Mouse (Mus musculus): ENCODE data around the gene Gnat1. TPM values are rescaled to one million over a fixed set of nuclear protein-coding genes. Genes with fewer than 3 reads are reported as not detected.

Gene Gnat1
- polyA plus RNA-seq, 1 experiment from 2014 or later, result 2.2 TPM

DNA sequence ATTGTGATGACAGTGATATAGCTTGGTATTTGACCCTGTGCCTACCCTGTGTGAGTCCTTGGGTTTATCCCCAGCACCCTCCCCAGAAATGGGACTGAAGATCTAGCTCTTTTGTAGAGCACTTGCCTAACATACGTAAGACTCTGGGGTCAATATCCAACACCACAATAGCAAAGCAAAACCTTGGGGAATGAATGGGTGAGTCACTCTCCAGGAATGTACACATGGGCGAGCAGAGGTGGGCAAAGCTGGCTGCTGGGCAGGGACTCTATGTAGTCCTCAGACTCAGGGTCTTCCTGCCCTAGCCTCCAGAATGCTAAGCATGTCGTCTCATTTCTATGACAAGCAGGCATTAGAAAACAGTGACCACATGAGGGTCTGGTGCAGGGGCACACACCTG, 30.7 kb downstream of the Gnat1 start:
- no peaks in the 10 kb centered on the region for H3K36me3 ChIP-seq (ENCODE audit: control insufficient read depth, insufficient read depth, low read length)
- H3K9me3 ChIP-seq (replicated peaks; ENCODE audit: control insufficient read depth, low read length, poor library complexity, severe bottlenecking), result no peaks in the 10 kb centered on the region
- no peak overlapping the region for H3K27ac ChIP-seq (ENCODE audit: low read length)
- 72% methylated on average over 3 of the region's 3 CpGs for WGBS
- no peak overlapping the region for H3K4me3 ChIP-seq (ENCODE audit: low read depth, low read length)
- no peak overlapping the region for H3K4me2 ChIP-seq (ENCODE audit: low read length)
- no peak overlapping the region for H3K9ac ChIP-seq (ENCODE audit: low read depth, low read length)
- H3K27me3 ChIP-seq (ENCODE audit: control insufficient read depth, insufficient read depth, low read depth, low read length), result no peaks in the 10 kb centered on the region
- peaks cover 19% of the 10 kb centered on the region for H3K4me1 ChIP-seq (ENCODE audit: control insufficient read depth, insufficient read depth, low read length)
- ATAC-seq, result no peak

DNA sequence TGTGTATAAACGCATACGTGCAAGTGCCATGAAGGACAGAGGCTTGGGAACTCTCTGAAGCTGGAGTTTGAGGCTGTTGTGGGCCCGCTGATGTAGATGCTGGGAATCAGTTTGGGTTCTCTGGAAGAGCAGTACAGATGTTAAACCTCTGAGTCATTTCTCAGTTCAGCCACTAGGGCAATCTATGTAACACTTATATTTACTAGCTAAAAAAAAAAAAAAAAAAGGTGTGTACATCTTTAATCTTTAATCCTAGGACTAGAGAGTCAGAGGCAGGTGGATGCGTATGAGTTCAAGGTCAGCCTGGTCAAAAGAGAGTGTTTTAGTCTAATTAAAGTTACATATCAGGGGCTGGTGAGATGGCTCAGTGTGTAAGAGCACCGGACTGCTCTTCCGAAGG, 32.5 kb downstream of the Gnat1 start:
- H3K4me3 ChIP-seq (ENCODE audit: low read depth, low read length), result no peak overlapping the region
- no peaks in the 10 kb centered on the region for H3K36me3 ChIP-seq (ENCODE audit: control insufficient read depth, insufficient read depth, low read length)
- H3K9me3 ChIP-seq (replicated peaks; ENCODE audit: control insufficient read depth, low read length, poor library complexity, severe bottlenecking), result no peaks in the 10 kb centered on the region
- no peak for ATAC-seq
- no peak overlapping the region for H3K9ac ChIP-seq (ENCODE audit: low read depth, low read length)
- H3K4me2 ChIP-seq (ENCODE audit: low read length), result no peak overlapping the region
- peaks cover 19% of the 10 kb centered on the region for H3K4me1 ChIP-seq (ENCODE audit: control insufficient read depth, insufficient read depth, low read length)
- no peaks in the 10 kb centered on the region for H3K27me3 ChIP-seq (ENCODE audit: control insufficient read depth, insufficient read depth, low read depth, low read length)
- 85% methylated on average over 6 of the region's 6 CpGs for WGBS
- H3K27ac ChIP-seq (ENCODE audit: low read length), result no peak overlapping the region

DNA sequence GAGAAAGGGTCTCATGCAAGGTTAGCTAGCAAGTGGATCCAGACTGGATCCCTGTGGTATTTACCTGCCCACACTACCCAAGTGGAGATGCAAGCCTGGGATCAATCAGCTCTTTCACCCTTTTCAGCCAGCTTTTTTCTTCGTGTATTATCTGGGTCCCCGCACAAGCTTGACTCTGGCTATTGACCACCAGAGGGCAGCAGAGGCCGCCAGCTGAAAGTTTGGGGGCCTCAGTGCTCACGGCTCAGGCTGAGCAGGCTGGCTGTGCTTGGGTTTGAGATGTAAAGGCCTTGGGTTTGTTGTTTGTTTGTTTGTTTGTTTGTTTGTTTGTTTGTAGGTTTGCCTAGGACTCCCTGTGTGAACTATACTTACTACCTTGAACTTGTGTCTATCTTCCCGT, 33.9 kb downstream of the Gnat1 start:
- Histone ChIP-seq H3K9ac (ENCODE audit: low read depth, low read length) (peak overlapping the region; percentile 48), H3K27me3 (ENCODE audit: control insufficient read depth, insufficient read depth, low read depth, low read length) (no peaks in the 10 kb centered on the region), H3K4me3 (ENCODE audit: low read depth, low read length) (no peak overlapping the region), H3K4me2 (ENCODE audit: low read length) (no peak overlapping the region), H3K4me1 (ENCODE audit: control insufficient read depth, insufficient read depth, low read length) (peaks cover 12% of the 10 kb centered on the region), H3K27ac (ENCODE audit: low read length) (peak overlapping the region; percentile 22; the same call in 1 of the 2 replicates), H3K9me3 (replicated peaks; ENCODE audit: control insufficient read depth, low read length, poor library complexity, severe bottlenecking) (no peaks in the 10 kb centered on the region), H3K36me3 (ENCODE audit: control insufficient read depth, insufficient read depth, low read length) (no peaks in the 10 kb centered on the region)
- 10% methylated on average over 5 of the region's 5 CpGs for WGBS
- peak; percentile 69 for ATAC-seq

DNA sequence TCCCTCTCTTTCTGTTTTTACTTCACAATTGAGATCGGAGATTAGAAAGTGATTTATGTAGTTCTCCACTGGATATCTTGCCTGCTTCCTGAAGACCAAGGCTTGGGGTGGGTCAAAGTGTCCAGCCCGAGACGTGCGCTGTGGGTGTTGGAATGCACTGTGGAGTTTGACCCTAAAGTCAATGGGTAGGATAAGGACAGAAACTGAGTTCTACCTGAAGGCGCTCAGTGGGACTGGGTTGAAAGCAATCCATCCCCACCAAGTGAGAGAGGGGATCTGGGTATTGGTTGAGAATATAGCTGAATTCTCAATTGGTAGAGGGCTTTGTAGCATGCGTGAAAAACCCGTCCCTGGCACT, 34.4 kb downstream of the Gnat1 start:
- H3K4me1 ChIP-seq (ENCODE audit: control insufficient read depth, insufficient read depth, low read length), result peaks cover 12% of the 10 kb centered on the region
- peak overlapping the region; percentile 22; the same call in 1 of the 2 replicates for H3K27ac ChIP-seq (ENCODE audit: low read length)
- no peaks in the 10 kb centered on the region for H3K27me3 ChIP-seq (ENCODE audit: control insufficient read depth, insufficient read depth, low read depth, low read length)
- H3K4me3 ChIP-seq (ENCODE audit: low read depth, low read length), result no peak overlapping the region
- no peaks in the 10 kb centered on the region for H3K36me3 ChIP-seq (ENCODE audit: control insufficient read depth, insufficient read depth, low read length)
- H3K9ac ChIP-seq (ENCODE audit: low read depth, low read length), result peak overlapping the region; percentile 59
- 56% methylated on average over 7 of the region's 7 CpGs for WGBS
- no peaks in the 10 kb centered on the region for H3K9me3 ChIP-seq (replicated peaks; ENCODE audit: control insufficient read depth, low read length, poor library complexity, severe bottlenecking)
- ATAC-seq, result 0 out of 2 replicates have a peak, but pooled peaks have one; percentile 37
- peak overlapping the region; percentile 74 for H3K4me2 ChIP-seq (ENCODE audit: low read length)

- 5% methylated on average over 35 of the region's 35 CpGs for WGBS
- Histone ChIP-seq H3K9me3 (replicated peaks; ENCODE audit: control insufficient read depth, low read length, poor library complexity, severe bottlenecking) (no peaks in the 10 kb centered on the region), H3K36me3 (ENCODE audit: control insufficient read depth, insufficient read depth, low read length) (no peaks in the 10 kb centered on the region), H3K4me1 (ENCODE audit: control insufficient read depth, insufficient read depth, low read length) (peaks cover 12% of the 10 kb centered on the region), H3K27me3 (ENCODE audit: control insufficient read depth, insufficient read depth, low read depth, low read length) (no peaks in the 10 kb centered on the region), H3K4me3 (ENCODE audit: low read depth, low read length) (peak overlapping the region; percentile 40), H3K9ac (ENCODE audit: low read depth, low read length) (peak overlapping the region; percentile 59), H3K4me2 (ENCODE audit: low read length) (peak overlapping the region; percentile 74), H3K27ac (ENCODE audit: low read length) (peak overlapping the region; percentile 66)
- ATAC-seq, result peak; percentile 82
Observed at GRCm38 (mm10) chr9:107644495-107645152, 34.9 kb downstream of the Gnat1 start.

GRCm38 (mm10) chr9:107643544-107644214, 35.8 kb downstream of the Gnat1 start:
- Histone ChIP-seq H3K4me2 (ENCODE audit: low read length) (0 out of 2 replicates have a peak overlapping the region, but pooled peaks have one; percentile 74), H3K27me3 (ENCODE audit: control insufficient read depth, insufficient read depth, low read depth, low read length) (no peaks in the 10 kb centered on the region), H3K27ac (ENCODE audit: low read length) (no peak overlapping the region), H3K36me3 (ENCODE audit: control insufficient read depth, insufficient read depth, low read length) (no peaks in the 10 kb centered on the region), H3K4me3 (ENCODE audit: low read depth, low read length) (no peak overlapping the region), H3K9ac (ENCODE audit: low read depth, low read length) (no peak overlapping the region), H3K4me1 (ENCODE audit: control insufficient read depth, insufficient read depth, low read length) (peaks cover 12% of the 10 kb centered on the region), H3K9me3 (replicated peaks; ENCODE audit: control insufficient read depth, low read length, poor library complexity, severe bottlenecking) (no peaks in the 10 kb centered on the region)
- ATAC-seq, result no peak
- WGBS, result 91% methylated on average over 13 of the region's 13 CpGs

- Histone ChIP-seq H3K4me2 (ENCODE audit: low read length) (no peak overlapping the region), H3K4me3 (ENCODE audit: low read depth, low read length) (no peak overlapping the region), H3K36me3 (ENCODE audit: control insufficient read depth, insufficient read depth, low read length) (no peaks in the 10 kb centered on the region), H3K4me1 (ENCODE audit: control insufficient read depth, insufficient read depth, low read length) (peaks cover 21% of the 10 kb centered on the region), H3K9me3 (replicated peaks; ENCODE audit: control insufficient read depth, low read length, poor library complexity, severe bottlenecking) (no peaks in the 10 kb centered on the region), H3K27ac (ENCODE audit: low read length) (no peak overlapping the region), H3K27me3 (ENCODE audit: control insufficient read depth, insufficient read depth, low read depth, low read length) (no peaks in the 10 kb centered on the region), H3K9ac (ENCODE audit: low read depth, low read length) (no peak overlapping the region)
- 27% methylated on average over 8 of the region's 8 CpGs for WGBS
- no peak for ATAC-seq
Observed at GRCm38 (mm10) chr9:107641666-107642065, 37.8 kb downstream of the Gnat1 start.

- Histone ChIP-seq H3K9me3 (replicated peaks; ENCODE audit: control insufficient read depth, low read length, poor library complexity, severe bottlenecking) (no peaks in the 10 kb centered on the region), H3K9ac (ENCODE audit: low read depth, low read length) (no peak overlapping the region), H3K36me3 (ENCODE audit: control insufficient read depth, insufficient read depth, low read length) (no peaks in the 10 kb centered on the region), H3K4me1 (ENCODE audit: control insufficient read depth, insufficient read depth, low read length) (peaks cover 24% of the 10 kb centered on the region), H3K27ac (ENCODE audit: low read length) (no peak overlapping the region), H3K4me2 (ENCODE audit: low read length) (no peak overlapping the region), H3K27me3 (ENCODE audit: control insufficient read depth, insufficient read depth, low read depth, low read length) (no peaks in the 10 kb centered on the region), H3K4me3 (ENCODE audit: low read depth, low read length) (no peak overlapping the region)
- no peak for ATAC-seq
- WGBS, result 35% methylated on average over 7 of the region's 8 CpGs
Observed at GRCm38 (mm10) chr9:107640257-107640772, 39.2 kb downstream of the Gnat1 start.

- Histone ChIP-seq H3K4me3 (ENCODE audit: low read depth, low read length) (no peak overlapping the region), H3K27me3 (ENCODE audit: control insufficient read depth, insufficient read depth, low read depth, low read length) (no peaks in the 10 kb centered on the region), H3K36me3 (ENCODE audit: control insufficient read depth, insufficient read depth, low read length) (no peaks in the 10 kb centered on the region), H3K4me2 (ENCODE audit: low read length) (peak overlapping the region; percentile 15), H3K27ac (ENCODE audit: low read length) (peak overlapping the region; percentile 76), H3K4me1 (ENCODE audit: control insufficient read depth, insufficient read depth, low read length) (peaks cover 30% of the 10 kb centered on the region), H3K9ac (ENCODE audit: low read depth, low read length) (0 out of 2 replicates have a peak overlapping the region, but pooled peaks have one; percentile 22), H3K9me3 (replicated peaks; ENCODE audit: control insufficient read depth, low read length, poor library complexity, severe bottlenecking) (no peaks in the 10 kb centered on the region)
- peak; percentile 46 for ATAC-seq
- 7% methylated on average over 7 of the region's 7 CpGs for WGBS
Observed at GRCm38 (mm10) chr9:107637070-107637469, 42.4 kb downstream of the Gnat1 start.

All from midbrain, embryonic 16.5 days (tissue).